Mouse (Mus musculus) thymus, postnatal 0 days (tissue): ENCODE measurements around the gene Gpr143. TPM values are rescaled to one million over a fixed set of nuclear protein-coding genes. Genes with fewer than 3 reads are reported as not detected.
"Not testable (repeated sequence)": the region's sequence is repeated elsewhere in the genome, so short reads cannot be mapped to it uniquely, and the experiment has no call there.

ENCODE experiments used
- DNase-seq: peaks from one replicate; pipeline ENCODE4 v3.0.0-alpha.2; 2015; ENCODE audit warnings: low spot score
- polyA plus RNA-seq: library from polyadenylated mRNA; unstranded; fragments of >200 nt; fragmentation: Nextera tagmentation; extraction: Ambion mirVana; gene quantifications from 2 replicates; pipeline ENCODE4 v1.2.1, GENCODE M21; 2015

The Gpr143 gene
- polyA plus RNA-seq = 0.20 TPM in 1 of 2 replicates, not detected in the other

DNA sequence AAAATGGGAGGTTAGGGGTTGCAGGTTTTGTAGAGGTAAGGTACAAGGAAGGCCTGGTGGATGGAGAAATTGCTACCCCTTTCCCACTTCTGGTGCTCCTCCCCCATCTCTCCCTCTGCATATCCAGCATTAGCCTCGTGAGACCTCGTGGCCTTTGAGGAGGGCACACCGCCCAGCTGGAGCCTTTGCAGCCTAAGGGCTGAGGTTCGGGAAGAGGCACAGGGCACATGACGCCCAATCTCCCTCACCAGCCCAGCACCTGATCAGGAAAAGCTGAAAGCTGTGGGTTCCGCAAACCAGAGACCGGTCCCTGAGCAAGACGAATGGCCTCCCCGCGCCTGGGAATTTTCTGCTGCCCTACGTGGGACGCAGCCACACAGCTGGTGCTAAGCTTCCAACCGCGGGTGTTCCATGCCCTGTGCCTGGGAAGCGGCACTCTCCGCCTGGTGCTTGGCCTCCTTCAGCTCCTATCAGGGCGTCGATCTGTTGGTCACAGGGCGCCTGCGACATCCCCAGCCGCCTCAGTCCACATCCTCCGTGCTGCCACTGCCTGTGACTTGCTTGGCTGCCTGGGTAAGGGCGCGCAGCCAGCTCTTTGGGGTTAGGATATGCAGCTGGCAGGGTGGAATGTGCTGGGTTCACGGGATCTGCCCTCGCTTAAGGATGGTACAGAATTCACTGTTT lies at the start of gene Gpr143:
Gene Gpr143 (plus strand): TSS at position 202 of the 684 bp plus-strand sequence.
- DNase-seq = no peak

DNA sequence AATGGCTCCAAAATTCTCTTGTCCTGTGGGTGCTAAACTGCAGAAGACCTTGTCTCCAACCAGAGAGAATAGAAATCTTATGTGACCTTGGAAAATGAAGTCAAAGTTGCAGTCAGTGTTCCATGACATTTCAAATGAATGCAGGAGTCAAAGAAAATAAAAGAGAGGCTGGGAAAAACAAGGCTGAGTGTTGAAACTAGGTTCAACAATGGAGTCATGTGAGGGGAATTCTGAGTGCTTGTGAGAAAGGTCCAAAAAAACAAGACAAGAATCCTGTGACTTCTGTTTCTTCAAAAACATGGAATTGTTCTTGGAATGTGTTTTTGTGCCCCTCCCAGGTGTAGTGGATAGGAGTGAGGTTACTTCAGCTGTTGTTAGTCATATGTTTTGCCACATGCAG lies 46.4 kb upstream of the Gpr143 start:
- DNase-seq = no peak

DNA sequence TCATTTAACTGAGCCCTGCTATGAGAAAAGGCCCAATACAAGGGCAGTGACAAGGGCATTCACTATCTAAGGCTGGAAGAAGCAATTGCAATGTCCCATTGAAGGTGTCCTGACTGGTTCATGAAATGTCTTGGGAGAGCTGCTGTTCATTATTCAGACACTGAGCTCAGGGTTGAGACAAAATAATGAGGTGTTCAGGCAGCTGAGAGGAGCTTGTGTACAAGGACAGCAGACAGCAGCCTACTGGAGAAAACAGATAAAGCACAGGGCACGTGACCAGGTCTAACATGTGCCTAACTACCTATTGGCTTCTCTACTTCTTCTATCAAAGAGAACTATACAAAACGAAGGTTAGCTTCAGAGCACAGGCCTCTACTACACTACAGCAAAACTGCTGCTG lies 43.5 kb upstream of the Gpr143 start:
- no peak for DNase-seq

DNA sequence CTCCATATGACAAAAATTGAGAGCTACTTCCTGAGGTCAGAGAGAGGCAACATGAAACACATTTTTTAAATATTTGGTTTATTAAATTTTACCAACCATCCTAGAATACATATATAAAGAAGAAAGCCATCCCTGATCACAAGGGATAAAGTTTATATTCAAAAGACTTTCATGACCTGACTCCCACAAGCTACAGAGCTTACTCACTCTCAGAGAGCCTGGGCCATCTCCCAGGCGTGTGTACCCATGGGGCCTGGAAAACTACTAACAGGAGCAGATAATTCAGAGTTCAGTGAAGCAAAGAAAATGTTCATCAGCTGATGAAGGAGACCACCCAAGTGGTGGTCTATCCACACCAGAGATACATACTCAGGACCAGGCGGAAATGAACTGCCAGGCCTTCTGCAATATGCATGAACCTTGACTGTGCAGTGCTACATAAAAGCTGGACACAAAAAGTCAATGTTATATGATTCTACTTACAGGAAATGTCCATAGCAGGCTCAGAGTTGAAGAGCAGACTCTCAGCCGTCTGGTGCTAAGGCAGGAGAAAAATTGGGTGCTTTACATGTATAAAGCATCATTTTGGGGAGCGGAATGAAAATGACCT lies 42.9 kb upstream of the Gpr143 start:
- DNase-seq = no peak

DNA sequence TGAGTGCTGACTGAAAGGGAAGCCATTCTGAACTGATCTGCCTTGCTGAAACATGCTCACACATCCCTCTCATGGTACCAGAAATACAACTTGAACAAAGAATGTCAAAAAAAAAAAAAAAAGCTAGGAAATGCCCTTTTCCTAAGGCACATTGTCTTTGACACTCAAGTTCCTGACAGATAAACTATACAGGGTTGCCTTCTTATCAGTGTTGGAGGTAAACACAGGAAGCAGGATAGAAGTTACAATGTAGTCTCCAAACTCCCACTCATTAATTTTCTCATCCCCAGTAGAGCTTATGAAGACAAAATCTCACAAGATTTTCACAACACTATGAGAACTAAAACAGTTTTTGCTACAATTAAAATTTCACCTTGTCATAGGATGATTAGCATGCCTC lies 38.1 kb upstream of the Gpr143 start:
- no peak for DNase-seq

DNA sequence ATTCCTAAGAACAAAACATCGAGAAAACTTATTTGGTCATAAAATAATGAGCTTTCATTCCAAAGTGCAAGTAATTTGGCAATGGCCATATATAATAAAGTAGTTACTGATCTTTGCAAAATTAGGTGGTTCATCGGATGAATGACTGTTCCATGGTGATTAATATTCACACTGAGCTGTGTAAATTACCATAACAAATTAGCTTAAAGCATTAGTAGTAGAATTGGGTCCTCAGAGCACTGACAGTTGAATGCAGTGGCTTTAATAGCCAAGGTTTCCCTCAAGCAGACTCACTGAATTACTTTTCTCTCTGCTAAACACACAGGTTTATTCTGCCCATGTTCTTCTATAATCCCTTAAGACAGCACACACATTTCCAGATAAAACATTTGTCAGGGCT lies 35.8 kb upstream of the Gpr143 start:
- DNase-seq = no peak

DNA sequence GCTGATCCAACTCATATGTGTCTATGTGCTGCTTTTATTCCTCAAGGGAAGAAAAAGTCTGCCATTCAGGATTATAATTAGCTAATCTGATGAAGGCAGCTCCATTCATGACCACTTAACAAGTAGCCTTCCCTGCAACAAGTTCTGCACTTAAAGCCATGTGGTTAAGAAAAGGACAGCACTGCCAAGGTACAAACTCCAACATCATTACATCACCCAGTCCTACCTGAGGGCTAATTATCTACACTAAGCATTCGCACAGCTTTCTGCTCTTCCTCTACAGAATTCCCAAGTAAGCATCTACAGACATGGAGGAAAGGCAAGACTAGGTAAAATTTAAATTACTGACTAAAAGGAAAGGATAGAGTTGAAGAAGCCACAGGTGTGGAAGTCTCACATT lies 25.9 kb upstream of the Gpr143 start:
- no peak for DNase-seq

DNA sequence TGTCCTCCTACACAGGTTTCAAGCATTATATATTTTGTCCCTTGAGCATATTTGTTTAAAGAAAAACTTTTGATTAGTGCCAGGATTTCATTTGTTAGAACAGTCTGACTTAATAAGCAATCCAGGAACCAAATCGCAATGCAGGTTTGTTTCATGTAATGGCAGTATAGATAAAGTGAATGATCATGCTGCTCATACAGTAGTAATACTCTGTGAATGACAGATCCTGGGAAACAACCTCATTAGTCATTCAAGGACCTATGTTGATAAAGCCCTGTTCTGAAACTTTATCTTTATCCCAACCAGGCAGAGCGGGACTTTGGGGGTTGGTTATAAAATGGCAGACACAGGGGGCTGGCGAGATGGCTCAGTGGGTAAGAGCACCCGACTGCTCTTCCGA lies 25.4 kb upstream of the Gpr143 start:
- no peak for DNase-seq

DNA sequence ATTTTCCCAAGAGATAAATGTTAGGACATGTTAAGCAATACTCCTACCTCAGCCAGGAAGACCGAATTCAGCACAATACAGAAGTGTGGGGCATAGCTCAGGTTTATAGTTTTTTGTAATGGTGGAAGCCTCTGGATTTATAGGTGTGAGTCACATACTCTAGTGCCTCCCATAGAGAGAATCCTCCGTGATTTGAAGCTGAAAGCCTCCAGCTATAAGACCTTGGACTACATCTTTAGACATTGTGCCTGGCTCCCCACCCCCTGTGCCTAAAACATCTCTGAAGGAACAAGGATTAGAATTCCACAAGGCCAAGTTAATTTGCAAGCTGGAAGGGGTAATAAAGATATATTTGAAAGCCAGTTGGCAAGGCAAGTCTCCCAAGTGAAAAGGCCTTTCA lies 19.3 kb upstream of the Gpr143 start:
- DNase-seq = no peak

DNA sequence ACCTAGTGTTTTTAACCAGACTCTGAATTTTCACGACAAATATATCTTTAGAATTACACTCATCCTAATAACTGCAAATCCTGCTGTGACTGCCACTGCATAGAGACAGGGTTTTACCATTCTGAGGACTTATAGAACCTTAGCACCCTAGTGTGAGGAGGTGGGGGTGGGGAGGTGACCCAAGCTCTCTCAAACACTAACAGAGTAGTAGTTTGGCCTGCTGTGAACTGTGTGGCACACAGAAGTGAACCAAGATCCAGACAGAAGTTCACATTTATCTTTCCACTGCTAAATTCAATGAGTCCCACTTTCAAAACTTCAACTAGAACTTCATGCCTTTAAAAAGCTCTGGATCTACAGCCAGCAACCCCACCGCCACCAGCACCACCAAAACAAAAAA lies 18.9 kb upstream of the Gpr143 start:
- DNase-seq = no peak

DNA sequence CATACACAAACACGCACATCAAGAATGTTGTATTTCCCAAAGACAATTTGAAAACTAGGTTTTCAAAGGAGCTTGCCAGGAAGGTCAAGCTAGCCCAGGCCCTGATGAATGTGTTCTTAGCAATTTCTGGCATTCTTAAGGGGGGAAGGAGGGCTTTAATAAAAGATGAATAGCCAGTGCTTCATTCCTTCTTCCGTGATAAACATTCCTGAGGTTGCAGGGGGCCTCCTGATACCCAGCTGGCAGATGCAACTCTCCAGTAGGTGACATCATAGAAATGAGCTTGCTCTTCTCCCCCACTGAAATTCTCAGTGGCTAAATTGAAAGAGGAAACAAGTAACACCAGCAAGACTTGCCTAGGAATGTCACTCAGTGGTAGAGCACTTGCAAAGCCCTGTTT lies 17.6 kb upstream of the Gpr143 start:
- no peak for DNase-seq

DNA sequence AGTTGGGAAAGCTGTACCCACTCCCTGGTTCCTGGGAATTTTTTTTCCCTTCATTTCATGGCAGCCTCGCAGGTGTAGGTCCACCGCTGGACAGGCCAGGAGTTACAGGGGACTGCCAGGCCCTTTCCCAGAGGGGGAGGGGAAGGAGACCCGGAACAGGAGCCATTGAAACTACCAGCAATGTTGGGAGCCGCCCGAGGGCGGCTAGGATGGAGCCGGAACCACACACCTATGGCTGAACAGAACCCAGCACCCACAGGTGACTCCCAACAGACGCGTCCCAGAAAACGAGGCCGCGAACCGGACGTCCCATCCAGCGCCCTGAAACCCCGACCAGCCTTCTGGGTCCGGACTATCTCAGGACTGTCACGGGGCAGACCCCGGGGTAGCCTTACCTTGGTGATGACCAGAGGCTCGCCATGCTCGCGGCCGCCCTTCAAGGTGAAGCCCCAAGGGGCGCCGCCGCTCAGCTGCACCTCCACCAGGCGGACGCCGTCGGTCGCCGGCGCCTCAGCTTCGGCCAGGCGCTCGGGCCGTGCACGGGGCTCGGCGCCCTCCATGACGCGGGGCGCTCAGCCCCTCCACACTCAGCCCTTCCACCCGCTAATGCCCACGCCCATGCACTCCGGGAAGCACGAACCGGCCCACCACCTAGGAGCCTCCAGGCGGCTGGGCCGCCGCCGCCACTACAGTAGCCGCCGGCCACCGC lies 12.7 kb upstream of the Gpr143 start, which contains the start of gene Shroom2:
Gene Shroom2 (minus strand): TSS at position 575 of the 709 bp plus-strand sequence.
- DNase-seq = no peak

DNA sequence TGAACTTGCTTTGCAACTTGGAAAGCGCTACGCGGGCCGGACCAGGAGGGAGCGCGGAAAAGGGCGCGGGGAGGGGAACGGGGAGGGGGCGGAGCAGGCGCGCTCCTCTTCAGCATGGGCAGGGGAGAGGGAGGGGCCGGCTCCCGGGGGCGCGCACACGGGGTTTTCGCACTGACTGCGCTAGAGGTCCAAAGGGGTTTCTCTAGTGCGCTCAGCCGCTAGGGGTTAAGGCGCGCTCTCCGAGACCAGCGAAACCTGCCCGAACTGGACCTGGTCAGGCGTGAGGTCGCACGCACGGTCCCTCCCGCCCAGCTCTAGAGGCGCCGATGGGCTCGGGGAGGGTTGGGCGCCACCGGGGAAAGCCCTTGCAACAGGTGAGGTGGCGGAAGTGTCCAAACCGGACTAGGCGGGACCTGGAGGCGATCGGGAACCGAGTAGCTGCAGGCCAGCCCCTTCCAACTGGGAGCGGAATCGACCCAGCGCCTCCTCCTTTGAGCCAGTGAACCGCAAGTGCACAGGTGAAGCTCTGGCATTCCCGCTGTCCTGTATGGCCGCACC lies 12.0 kb upstream of the Gpr143 start:
- no peak for DNase-seq

DNA sequence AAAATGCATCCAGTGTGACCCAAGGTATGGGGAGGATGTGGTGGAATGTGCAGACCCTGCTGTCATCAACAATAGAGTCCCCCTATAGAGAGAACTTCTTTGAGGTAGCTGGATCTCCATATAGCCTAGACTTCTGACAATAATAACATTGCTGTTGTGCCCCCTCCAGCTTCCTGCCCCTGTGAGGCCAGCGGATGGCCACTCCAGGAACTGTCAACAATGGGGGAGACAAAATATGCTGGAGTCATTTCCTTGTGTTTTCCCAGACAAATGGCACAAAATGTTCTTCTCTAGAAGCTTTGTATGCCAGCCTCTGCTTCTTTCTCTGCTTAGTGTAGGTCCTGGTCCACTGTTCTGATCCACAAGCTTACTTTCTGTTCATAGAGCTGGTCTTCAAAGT lies 6.4 kb downstream of the Gpr143 start:
- no peak for DNase-seq

DNA sequence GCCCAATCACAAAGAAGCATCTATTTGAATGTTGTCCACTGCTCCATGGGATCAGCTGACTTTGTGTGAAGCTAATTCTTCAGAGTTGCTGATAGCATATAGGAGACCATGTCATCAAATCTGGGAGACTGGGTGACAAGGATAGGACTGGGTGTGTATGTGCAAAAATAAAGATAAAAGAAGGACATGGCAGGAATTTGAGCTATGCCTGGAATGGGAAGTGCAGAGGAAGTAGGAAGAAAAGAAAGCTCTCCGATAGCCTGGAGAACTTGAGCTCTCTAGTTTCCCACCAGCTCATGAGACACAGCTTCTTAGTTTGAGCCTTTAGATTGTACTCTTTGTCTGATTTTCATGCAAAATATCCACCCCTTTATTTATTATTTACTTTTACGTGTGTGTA lies 6.9 kb downstream of the Gpr143 start:
- no peak for DNase-seq

DNA sequence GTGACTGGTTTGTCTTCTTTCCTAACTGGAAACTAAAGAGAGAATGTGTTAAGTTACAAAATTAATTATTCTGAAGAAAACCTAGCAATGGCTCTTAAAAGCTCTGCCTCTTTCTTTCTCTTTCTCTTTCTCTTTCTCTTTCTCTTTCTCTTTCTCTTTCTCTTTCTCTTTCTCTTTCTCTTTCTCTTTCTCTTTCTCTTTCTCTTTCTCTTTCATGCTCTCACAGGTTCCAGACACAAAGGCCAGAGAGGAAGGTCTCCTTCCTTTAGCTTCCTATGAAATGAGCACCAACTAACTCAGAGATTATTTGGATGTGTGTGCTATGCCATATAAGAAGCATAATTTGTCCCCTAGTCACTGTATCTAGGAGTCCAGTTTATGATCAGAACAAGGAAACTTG lies 23.6 kb downstream of the Gpr143 start:
- no peak for DNase-seq

DNA sequence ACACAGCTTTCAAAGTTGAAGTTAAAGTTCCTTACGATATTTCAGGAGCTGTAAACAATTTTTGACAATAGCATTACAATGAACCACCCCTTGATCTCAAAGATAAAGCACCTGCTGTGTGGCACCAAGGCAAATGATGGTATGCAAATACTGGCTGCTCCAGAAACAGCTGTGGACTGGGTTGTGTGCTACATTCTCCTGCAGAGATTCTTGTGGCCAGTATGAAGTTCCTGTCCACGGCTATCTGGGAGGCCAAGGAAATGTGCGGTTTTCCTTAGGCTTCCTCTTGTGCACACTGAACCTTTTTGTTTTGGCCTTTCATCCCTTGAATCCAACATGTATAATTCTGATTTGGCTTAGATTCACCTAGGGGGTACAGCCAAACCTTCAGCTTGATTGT lies 31.6 kb downstream of the Gpr143 start:
- DNase-seq = no peak

DNA sequence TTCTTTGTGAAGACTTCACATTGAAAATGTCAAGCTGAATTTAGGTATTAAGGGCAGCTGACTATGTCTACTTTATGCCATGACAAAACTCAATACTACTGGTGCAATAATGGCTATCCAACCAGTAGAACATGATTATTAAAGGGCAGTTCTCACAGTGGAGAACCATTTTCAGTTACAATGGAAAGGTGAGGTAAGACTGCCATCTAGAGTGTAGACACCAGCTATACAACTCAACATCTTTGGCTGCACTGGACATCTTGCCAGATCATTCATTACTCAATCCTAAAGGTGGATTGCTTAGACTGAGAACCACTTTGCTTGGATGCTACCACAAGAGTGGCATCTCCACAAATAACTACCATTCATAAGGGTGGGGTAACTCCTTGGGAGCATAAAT lies 37.3 kb downstream of the Gpr143 start:
- no peak for DNase-seq

DNA sequence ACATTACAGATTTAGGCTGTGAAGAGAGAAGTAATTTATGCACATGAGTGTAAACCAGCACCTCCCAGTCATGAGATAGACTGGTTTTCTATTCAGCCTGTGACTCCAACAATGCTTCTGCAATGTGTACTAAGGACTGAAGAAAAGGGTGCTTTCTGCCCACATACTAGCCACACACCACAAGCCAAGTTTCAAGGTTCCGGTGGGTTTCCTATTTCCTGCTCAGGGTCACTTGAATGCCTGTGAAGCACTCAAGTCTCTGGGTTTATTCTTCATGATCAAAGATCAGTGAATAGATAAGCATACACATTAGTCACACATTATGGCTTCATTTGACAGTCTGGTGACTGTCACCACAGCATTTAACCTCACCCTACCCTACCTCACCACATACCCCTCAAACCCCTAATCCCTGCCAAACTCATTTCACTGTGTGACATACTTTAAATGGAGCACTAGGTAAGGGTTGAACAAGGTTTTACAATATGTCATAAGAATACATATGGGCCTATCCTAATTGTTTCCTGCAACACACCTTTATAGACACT lies 49.4 kb downstream of the Gpr143 start:
- not testable (repeated sequence) for DNase-seq

DNA sequence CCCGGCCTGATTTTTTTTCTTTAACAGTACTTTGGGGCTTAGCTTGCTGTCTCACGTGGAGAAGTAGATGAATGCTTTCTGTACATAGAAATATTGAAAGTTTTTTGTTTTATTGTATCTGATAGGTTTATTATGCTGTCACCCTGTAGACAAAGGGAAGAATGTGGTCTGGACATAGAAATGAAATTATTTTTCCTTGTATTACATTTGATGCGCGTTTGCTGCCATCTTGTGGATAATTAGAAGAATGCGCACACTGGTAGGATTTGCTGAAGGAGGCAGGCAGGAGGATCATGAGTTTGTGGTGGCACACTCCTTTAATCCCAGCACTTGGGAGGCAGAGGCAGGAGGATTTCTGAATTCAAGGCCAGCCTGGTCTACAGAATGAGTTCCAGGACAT lies 53.2 kb downstream of the Gpr143 start:
- peak; percentile 19 for DNase-seq

DNA sequence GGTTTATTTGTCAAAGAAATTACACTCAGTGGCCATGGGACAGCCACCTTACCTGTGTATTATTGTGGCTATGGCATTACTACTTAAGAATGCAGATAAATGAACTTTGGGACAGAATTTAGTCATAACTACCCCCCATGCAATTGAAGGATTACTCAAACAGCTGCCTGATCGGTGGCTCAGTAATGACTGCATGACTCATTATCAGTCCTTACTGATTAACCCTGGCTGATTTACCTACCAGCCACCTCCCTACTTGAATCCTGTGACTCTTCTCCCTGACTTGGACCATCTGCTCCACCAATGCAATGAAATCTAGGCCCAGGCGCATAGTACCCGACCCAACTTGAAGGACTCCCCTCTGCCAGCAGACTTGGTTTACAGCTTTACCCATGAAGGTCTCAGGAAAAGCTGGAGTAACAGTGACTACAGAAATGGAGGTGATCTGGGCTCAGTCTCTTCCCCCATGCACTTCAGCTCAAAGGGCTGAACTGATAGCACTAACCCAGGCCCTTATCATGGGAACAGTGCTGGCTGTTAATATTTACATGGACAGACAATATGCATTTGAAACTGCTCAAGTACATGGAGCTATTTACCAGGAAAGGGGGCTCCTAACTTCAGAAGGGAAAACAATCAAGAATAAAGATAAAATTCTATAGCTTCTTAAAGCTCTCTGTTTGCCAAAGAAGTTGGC lies 73.5 kb downstream of the Gpr143 start:
- DNase-seq = no peak
